Mouse (Mus musculus) kidney, postnatal 4 days (tissue): ENCODE results near the gene Pla2g4f.
A peak's percentile ranks its signal among the peaks of the same experiment; 100 is the strongest.

Source experiments
- DNase-seq, 2 experiments: peaks; one replicate each; pipeline ENCODE4 v3.0.0; 2021; ENCODE audit warnings: mixed read lengths in 2 of 2

Pla2g4f gene

DNA sequence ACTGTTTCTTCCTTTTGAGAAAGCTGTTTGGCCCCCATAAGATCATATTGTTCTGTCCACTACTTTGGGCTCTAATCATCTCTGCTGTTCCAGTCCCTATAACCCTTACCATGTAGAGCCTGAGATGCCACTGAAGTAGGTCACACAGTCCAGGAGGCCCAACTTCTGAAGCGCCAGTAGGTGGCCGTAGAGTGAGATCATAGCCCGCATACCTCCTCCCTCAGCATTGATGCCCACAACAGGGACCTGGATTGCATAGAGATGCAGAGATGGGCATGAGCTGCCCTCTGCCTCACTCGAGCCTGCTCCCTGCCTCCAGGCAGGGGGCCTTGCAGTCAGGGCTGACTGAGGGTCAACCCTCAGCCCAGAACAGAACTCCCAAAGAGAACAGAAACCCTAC lies 37.0 kb downstream of the Pla2g4f start:
- DNase-seq = no peak

GRCm38 (mm10) chr2:120268635-120269034 lies 45.3 kb downstream of the Pla2g4f start:
- DNase-seq = peak; percentile 56 to 60

GRCm38 (mm10) chr2:120265523-120265922 lies 48.4 kb downstream of the Pla2g4f start:
- DNase-seq = no peak

DNA sequence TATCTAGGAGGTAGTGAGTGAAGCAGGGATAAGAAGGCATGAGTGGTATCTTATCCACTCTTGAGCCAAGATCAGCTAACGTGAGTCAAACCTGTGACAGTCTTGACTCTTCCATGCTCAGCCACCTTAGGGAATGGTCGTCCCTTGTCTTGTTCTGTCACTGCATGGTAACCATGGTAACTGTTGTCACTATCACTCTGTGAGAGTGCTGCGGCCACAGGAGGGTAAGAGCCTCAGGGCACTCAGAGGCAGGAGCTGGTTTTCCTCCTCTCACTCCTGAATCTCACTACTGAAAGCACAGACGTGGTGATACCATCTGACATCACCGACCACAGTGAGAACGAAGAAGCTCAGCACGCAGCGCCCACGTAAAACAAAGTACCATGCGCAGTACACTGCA lies 49.1 kb downstream of the Pla2g4f start:
- DNase-seq = no peak

DNA sequence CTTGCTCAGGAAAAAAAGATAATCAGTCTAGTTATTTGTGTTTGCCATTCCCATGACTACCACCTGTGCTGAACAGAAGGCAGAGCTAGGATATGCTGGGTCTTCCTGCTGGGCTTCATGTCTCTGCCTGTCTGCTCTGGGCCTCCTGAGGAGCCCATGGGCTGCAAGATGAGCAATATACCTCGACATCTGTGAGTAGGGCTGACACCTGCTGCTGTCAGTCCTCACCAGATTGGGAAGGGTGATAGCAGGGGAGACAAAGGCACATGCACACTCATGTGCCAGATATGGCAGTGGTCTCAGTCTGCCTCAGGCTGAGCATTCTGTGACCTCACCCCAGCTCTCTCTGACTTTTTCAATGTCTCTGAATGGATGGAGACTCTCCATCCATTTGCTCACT lies 51.1 kb downstream of the Pla2g4f start:
- no peak for DNase-seq

DNA sequence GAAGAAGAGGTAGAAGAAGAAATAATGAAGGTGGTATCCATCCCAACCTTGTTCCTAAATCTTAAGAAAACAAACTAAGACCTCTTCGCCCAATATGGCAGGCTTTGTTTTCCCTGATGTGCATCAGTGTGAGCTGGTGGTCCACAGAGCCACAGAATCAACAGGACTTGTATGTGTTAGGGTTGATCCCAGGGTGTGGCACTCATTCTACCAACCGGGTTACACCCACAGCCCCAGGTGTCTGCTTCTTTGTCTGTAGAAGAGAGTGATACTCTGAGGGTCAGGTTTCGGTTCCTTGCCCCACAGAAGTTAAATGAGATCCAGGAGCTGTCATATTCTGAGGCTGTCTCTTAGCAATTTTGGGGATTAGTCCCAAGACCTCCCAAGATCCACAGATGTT lies 52.6 kb downstream of the Pla2g4f start:
- no peak for DNase-seq

GRCm38 (mm10) chr2:120256259-120256658 lies 57.7 kb downstream of the Pla2g4f start:
- no peak for DNase-seq

- no peak for DNase-seq
Measured at GRCm38 (mm10) chr2:120252644-120253043, 61.3 kb downstream of the Pla2g4f start.
